Mouse (Mus musculus) layer of hippocampus, postnatal 10 days (tissue): ENCODE measurements around the gene Spi1. TPM values are rescaled to one million over a fixed set of nuclear protein-coding genes. Genes with fewer than 3 reads are reported as not detected.
"Not testable (repeated sequence)": the region's sequence is repeated elsewhere in the genome, so short reads cannot be mapped to it uniquely, and the experiment has no call there.

Experiments used
- DNase-seq, 2 experiments: peaks; one replicate each; pipeline ENCODE4 v3.0.0; 2021; ENCODE audit warnings: low spot score in 2 of 2
- long read RNA-seq: library from polyadenylated mRNA; stranded (forward); transcript quantifications from one replicate; pipeline ENCODE4 v2.0.0, GENCODE M21; 2023
- total RNA-seq, 2 experiments: library from RNA; stranded (reverse); gene quantifications; 2 replicates each; pipeline ENCODE4 v1.2.3; 2021

Spi1 gene
- 1 to 10 TPM; 4.5 to 6.0 TPM for total RNA-seq
- long read RNA-seq, transcript Spi1-201 (5 exons, 2,034 nt) = major isoform, 7 of 9 reads
- long read RNA-seq, partial matches to known transcripts = 1 of 9 reads
- long read RNA-seq, other reads (novel, unspliced or antisense) = 0 of 9 reads

GRCm38 (mm10) chr2:91081775-91082695, at the start of gene Spi1:
TSS of gene Spi1 (plus strand) at chr2:91082390.
- DNase-seq = no peak

- no peak for DNase-seq
Measured at GRCm38 (mm10) chr2:91033000-91033399, 49.2 kb upstream of the Spi1 start.

- DNase-seq = no peak
Measured at GRCm38 (mm10) chr2:91035385-91035784, 46.8 kb upstream of the Spi1 start, which contains the start of gene Rapsn. TSS of gene Rapsn (plus strand) at chr2:91035620.

- DNase-seq = no peak
Measured at GRCm38 (mm10) chr2:91041786-91042185, 40.4 kb upstream of the Spi1 start.

DNA sequence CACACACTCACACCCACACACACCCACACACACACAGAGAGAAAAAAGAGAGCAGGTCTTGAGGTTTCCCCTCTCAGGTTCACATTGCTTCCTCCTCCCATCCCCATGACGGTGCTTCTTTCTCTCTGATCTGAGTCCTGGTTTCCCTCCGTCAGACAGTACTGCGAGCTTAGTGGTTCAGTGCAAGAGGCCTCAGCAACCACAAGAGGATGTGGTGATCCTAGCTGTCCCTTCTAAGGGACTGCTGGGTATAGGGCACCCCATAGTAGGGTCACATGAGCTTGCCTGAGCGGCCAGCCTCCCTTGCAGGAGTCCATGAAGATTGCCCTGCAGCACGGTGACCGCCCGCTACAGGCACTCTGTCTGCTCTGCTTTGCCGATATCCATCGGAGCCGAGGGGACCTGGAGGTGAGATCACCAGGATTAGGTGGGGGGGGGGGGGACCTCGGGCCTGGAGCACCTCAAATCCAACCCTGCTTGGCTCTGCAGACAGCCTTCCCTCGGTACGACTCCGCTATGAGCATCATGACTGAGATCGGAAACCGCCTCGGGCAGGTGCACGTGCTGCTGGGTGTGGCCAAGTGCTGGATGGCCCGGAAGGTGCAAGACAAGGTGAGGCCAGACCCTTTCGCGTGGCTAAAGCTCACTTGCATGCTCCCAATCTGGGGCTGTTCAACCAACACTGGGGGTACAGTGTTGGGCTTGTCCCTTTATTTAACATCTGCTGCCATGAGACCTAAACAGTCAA, 39.4 kb upstream of the Spi1 start:
- no peak for DNase-seq

DNA sequence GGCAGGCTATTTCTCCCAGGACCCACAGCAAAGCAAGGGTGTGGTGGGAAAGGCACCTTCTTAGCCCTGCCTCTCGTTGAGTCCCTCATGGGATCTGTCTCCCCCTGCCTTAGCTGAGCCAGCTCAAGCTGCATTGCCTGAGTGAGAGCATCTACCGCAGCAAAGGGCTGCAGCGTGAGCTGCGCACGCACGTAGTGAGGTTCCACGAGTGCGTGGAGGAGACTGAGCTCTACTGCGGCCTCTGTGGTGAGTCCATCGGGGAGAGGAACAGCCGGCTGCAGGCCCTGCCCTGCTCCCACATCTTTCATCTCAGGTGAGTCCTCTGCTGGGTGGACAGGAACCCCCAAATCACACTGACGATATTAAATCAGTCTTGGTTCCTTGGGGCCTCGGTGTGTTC, 37.5 kb upstream of the Spi1 start:
- no peak for DNase-seq

DNA sequence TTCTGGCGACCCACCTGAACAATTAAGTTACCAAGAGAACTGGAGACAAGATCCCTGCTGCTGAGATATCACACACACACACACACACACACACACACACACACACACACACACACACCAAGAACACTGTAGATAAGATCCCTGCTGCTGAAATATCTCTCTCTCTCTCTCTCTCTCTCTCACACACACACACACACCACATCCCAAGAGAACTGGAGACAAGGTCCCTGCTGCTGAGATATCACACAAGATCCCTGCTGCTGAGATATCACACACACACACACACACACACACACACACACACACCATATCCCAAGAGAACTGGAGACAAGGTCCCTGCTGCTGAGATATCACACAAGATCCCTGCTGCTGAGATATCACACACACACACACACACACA, 36.4 kb upstream of the Spi1 start:
- not testable (repeated sequence) for DNase-seq

DNA sequence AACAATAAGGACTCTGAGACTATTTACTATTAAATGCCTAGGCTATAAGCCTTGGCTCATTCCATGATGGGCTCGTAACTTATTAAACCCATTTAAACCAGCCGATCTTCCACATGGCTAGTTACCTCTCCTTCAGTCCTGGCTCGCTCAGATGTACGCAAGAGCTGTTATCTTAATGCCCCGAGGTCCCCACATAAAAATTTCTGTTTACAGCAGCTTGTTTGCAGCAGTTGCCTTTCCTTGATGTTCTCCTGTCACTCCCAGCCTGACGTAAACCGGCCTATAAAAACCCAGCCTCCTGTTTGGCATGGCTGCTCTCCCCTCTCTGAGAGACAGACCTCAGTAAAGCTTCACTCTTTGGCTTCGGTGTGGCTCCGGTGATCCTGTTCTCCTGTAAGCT, 34.8 kb upstream of the Spi1 start:
- no peak for DNase-seq

DNA sequence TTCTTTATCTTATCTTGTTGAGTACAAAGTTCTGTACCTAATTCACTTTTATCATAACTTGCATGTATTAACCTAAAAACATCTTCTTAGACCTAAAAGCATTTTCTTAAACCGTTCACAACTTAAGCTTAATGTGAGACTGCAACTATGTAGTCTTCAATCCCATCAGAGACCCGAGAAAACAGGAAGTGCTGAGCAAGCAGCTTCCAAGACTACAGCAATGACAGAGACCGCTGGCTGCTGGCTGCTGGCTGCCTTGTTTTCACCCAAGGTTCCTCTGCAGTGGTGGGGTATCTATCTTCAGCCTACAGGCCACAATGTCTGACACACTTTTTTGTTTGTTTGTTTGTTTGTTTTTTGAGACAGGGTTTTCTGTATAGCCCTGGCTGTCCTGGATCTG, 30.3 kb upstream of the Spi1 start:
- no peak for DNase-seq

GRCm38 (mm10) chr2:91052752-91053151, 29.4 kb upstream of the Spi1 start:
- DNase-seq = no peak

GRCm38 (mm10) chr2:91053181-91053933, 28.8 kb upstream of the Spi1 start:
- DNase-seq = no peak

DNA sequence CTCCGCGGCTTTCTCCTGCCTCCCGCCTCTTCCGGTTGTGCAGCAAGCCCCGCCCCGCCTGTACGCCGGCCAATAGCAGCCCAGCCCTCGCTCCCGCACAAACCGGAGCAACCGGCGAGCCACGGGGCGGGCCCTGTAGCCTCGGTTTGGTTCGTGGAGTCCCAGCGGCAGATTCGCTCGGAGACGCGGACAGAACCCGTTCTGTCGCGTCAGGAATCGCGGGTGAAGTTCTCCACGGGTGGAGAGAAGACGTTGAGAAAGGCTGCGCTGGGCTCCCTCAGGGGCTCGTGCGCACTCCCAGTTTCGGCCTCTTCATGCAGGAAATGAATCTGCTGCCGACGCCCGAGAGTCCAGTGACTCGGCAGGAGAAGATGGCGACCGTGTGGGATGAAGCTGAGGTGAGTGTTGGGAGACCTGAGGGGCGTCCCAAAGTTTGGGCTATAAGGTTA, 28.2 kb upstream of the Spi1 start, which contains the start of gene Psmc3:
Gene Psmc3 (plus strand): TSS at position 76 of the 449 bp plus-strand sequence.
- peak; percentile 96 to 98 for DNase-seq

GRCm38 (mm10) chr2:91058435-91058834, 23.8 kb upstream of the Spi1 start:
- DNase-seq = no peak

DNA sequence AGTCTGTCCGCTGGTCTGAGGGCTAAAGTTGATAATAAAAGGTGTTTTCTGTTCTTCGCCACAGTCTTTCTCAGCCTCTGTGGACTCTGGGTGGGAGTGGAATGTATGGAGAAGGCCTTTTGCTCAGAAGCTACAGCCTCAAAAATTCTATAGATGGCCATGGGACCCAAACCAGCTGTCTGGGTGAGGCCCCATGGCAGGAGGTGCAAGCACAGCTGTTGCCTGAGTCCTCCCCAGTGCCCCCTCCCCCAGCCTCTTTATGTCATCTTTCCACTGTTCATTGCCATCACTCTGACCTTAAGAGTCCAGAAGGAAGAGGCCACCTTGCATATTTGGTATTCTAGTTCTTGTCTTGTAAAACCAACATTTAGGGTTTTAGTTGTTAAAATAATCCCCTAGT, 22.8 kb upstream of the Spi1 start:
- no peak for DNase-seq

DNA sequence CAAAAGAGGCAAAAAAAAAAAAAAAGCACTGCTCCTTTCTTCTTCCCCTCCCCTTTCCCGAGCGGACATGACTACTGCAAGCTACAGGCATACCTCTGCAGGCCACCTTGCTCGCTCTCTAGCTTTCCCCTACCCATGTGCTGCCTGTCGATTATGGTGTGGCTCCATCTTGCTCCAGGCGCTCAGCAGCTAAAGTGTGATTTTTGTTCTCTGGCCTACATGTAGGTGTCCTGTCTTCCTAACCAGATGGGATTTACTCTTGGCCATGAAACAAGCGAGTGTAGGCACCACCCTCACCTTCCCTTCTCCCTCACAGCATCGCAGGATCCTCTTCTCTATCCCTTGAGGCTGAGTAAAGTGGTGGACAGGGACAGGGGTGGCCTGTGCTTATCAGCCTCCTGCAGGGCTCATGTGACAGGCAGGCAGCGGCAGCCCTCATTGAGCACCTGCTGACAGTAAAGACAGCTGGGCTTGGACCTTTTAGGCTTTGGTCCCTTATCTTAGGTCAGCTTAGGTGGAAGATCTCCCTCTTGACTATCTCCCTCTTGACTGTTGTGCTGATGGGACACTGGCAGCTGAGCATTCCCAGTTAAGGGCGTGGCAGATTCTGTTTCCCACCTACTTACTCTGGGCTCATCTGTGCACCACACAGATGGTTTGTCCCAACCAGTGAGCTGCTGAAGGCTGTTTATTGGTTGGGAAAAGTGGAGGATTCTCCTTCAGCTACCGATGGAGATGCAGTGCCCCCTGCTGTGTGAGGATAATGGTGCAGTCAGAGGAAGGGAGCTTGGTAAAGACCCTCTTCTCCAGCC, 21.4 kb upstream of the Spi1 start:
- DNase-seq = peak; percentile 81 to 83

- no peak for DNase-seq
Measured at GRCm38 (mm10) chr2:91061849-91062481, 20.2 kb upstream of the Spi1 start.

DNA sequence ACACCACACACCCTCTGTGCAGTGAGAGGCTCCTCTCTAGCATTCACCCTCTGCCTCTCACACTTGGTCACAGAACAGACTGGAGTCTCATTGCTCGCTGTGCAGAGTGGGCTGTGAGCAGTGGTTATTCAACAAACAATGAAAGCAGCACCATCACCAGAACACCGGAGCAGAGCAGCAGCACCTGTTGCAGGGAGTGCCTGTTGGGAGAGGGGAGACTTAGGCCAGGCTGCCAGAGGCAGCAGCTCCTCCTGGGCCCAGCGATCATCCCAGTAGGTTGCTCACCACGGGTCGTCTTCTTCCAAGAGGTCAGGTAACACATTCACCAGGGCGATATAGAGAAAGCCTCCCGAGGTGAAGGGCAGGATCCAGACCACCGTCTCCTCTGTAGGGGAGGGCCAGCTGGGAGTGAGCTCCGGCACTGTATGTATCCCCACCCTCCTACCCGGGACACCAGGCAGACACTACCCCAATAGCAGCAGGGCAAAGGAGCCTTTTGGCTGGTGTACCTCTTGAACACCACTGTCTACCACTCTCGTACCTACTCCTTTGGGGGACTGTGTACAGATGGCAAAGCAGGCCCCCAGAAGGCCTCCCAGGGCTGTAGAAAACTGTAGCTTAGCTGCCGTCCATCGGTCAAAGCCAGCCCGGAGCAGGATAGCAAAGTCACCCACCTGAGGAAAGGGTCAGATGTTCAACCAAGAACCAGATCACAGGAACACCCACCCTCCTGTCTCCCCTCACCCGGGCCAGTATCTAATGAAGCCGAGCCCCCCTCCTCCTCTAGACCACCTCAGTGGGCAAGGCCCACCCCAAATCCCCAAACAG, 19.2 kb upstream of the Spi1 start:
- no peak for DNase-seq

DNA sequence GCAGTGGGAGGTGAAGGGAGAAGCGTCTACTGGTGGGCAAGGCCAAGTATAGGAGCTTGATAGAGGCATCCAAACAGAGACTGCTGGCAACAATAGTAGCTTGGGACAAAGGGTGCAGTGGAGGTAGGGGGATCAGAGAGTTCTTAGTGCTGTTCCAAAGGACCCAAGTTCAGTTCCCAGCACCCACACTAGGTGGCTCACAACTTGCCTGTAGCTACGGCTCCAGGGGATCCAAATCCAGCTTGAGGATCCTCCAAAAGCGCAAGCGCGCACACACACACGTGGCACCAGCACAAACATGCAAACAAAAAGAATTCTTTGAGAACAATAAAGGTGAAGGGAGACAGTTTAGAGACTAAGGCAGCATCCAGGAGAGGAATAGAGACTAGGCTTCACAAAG, 18.0 kb upstream of the Spi1 start:
- DNase-seq = no peak

DNA sequence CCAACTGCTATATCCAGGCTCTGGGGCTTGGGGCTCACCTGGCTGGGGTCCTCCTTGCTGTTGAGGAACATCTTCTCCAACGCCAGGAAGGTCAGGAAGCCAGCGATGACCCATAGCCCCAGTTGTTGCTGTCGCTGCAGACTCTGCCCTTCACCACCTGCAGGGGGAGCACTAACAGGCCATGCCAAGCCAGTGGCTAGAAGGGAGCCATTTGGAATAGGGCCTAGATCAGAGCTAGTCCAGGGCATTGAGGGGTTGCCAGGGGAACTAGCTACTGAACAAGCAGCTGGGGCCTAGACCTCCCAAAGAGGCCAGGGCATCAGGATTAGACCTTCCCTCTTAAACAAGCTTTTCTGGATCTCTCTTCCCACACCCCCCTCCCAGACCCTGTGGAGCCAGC, 16.6 kb upstream of the Spi1 start:
- DNase-seq = peak; percentile 53 to 70
